Mouse (Mus musculus) left cerebral cortex, adult 2 months (tissue): ENCODE data around the gene Pde3a. TPM values are rescaled to one million over a fixed set of nuclear protein-coding genes. Genes with fewer than 3 reads are reported as not detected.

Experiments
- DNase-seq, 2 experiments: peaks; one replicate each; pipeline ENCODE4 v3.0.0; 2021 to 2022; ENCODE audit warnings: low spot score in 2 of 2, mixed read lengths in 1 of 2; ENCODE audit errors: extremely low spot score in 1 of 2
- H3K27ac ChIP-seq: fragments of 200-600 bp; 2 replicates; pipeline ENCODE4 v1.8.1; 2022
- H3K4me3 ChIP-seq: fragments of 200-600 bp; 2 replicates; pipeline ENCODE4 v1.8.1; 2022
- CTCF ChIP-seq: fragments of 200-600 bp; IDR thresholded peaks from 2 replicates; pipeline ENCODE4 v1.8.1; 2022; ENCODE audit warnings: antibody characterized with exemption, mild to moderate bottlenecking, moderate library complexity
- intact Hi-C: fragments of 180-260 bp; cut with DNase I; formaldehyde crosslinking; loops from one replicate; pipeline ENCODE4 v1.15.1; 2025
- total RNA-seq, 2 experiments: library from RNA; stranded (reverse); gene quantifications; 2 replicates each; pipeline ENCODE4 v1.2.3; 2021

The Pde3a gene
- total RNA-seq, 2 experiments from 2014 or later: 1.4 to 1.8 TPM

GRCm38 (mm10) chr6:141271133-141271532, 22.1 kb downstream of the Pde3a start:
- no peak overlapping the region for H3K27ac ChIP-seq
- no peak overlapping the region for H3K4me3 ChIP-seq
- TF ChIP-seq CTCF: no peak
- intact Hi-C loops: no loop called here
- DNase-seq: no peak

- Histone ChIP-seq H3K4me3 (no peak overlapping the region), H3K27ac (no peak overlapping the region)
- TF ChIP-seq CTCF: no peak
- intact Hi-C loops: no loop called here
- DNase-seq: no peak
Observed at GRCm38 (mm10) chr6:141271579-141271978, 22.5 kb downstream of the Pde3a start.

- intact Hi-C loops: no loop called here
- H3K4me3 ChIP-seq: no peak overlapping the region
- TF ChIP-seq CTCF: no peak
- H3K27ac ChIP-seq: no peak overlapping the region
- DNase-seq: no peak
Observed at GRCm38 (mm10) chr6:141273685-141274084, 24.6 kb downstream of the Pde3a start.

- H3K4me3 ChIP-seq: no peak overlapping the region
- no peak overlapping the region for H3K27ac ChIP-seq
- intact Hi-C loops: no loop called here
- no peak for DNase-seq
- no peak for TF ChIP-seq CTCF
Observed at GRCm38 (mm10) chr6:141281685-141282084, 32.6 kb downstream of the Pde3a start.

GRCm38 (mm10) chr6:141282796-141283195, 33.7 kb downstream of the Pde3a start:
- TF ChIP-seq CTCF: no peak
- Histone ChIP-seq H3K27ac (no peak overlapping the region), H3K4me3 (no peak overlapping the region)
- intact Hi-C loops: no loop called here
- DNase-seq: no peak

GRCm38 (mm10) chr6:141291195-141291594, 42.1 kb downstream of the Pde3a start:
- Histone ChIP-seq H3K4me3 (no peak overlapping the region), H3K27ac (no peak overlapping the region)
- no peak for DNase-seq
- intact Hi-C loops: no loop called here
- no peak for TF ChIP-seq CTCF

- no peak overlapping the region for H3K27ac ChIP-seq
- H3K4me3 ChIP-seq: no peak overlapping the region
- intact Hi-C loops: no loop called here
- no peak for TF ChIP-seq CTCF
- DNase-seq: no peak
Observed at GRCm38 (mm10) chr6:141292826-141293459, 43.9 kb downstream of the Pde3a start.

GRCm38 (mm10) chr6:141293460-141293853, 44.4 kb downstream of the Pde3a start:
- Histone ChIP-seq H3K27ac (no peak overlapping the region), H3K4me3 (no peak overlapping the region)
- no peak for TF ChIP-seq CTCF
- DNase-seq: no peak
- intact Hi-C loops: no loop called here

GRCm38 (mm10) chr6:141295264-141295663, 46.2 kb downstream of the Pde3a start:
- no peak overlapping the region for H3K4me3 ChIP-seq
- TF ChIP-seq CTCF: no peak
- no peak for DNase-seq
- intact Hi-C loops: no loop called here
- no peak overlapping the region for H3K27ac ChIP-seq

- intact Hi-C loops: no loop called here
- H3K27ac ChIP-seq: no peak overlapping the region
- TF ChIP-seq CTCF: no peak
- no peak overlapping the region for H3K4me3 ChIP-seq
- DNase-seq: no peak
Observed at GRCm38 (mm10) chr6:141301750-141302748, 53.0 kb downstream of the Pde3a start.

GRCm38 (mm10) chr6:141302842-141303241, 53.8 kb downstream of the Pde3a start:
- intact Hi-C loops: no loop called here
- no peak for TF ChIP-seq CTCF
- H3K27ac ChIP-seq: no peak overlapping the region
- H3K4me3 ChIP-seq: no peak overlapping the region
- no peak for DNase-seq

GRCm38 (mm10) chr6:141307326-141307725, 58.3 kb downstream of the Pde3a start:
- Histone ChIP-seq H3K4me3 (no peak overlapping the region), H3K27ac (no peak overlapping the region)
- intact Hi-C loops: loop anchor here (5.0 kb wide), 1 partner anchor 540 kb away; no protein-coding TSS in a partner anchor
- DNase-seq: no peak
- TF ChIP-seq CTCF: no peak
